Mouse (Mus musculus): ENCODE measurements around the gene Tap2. TPM values are rescaled to one million over a fixed set of nuclear protein-coding genes. Genes with fewer than 3 reads are reported as not detected.
A peak's percentile ranks its signal among the peaks of the same experiment; 100 is the strongest.
"Not testable (repeated sequence)": the region's sequence is repeated elsewhere in the genome, so short reads cannot be mapped to it uniquely, and the experiment has no call there.

The Tap2 gene
- polyA plus RNA-seq, 1 experiment from 2014 or later = 1.6 TPM

DNA sequence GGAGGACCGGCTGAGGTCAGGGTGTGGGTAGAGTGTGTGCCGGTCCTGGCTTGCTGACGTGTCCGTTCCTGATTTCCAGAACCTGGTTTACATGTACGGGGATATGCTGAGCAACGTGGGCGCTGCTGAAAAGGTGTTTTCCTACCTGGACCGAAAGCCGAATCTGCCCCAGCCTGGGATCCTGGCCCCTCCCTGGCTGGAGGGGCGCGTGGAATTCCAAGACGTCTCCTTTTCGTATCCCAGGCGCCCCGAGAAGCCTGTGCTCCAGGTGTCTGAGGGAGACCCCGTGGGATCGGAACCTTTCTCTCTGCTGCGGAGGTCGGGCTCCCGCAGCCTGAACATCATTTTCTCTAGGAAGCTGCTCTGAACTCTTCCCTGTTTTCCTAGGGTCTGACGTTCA lies 10.6 kb downstream of the Tap2 start:
- no peak overlapping the region for H3K4me3 ChIP-seq (replicated peaks; ENCODE audit: low read depth, low read length)
- H3K9ac ChIP-seq (replicated peaks; ENCODE audit: low read length) = no peak overlapping the region
- peaks cover 14% of the 10 kb centered on the region; the same call in 1 of the 2 replicates for H3K27me3 ChIP-seq (ENCODE audit: control insufficient read depth, insufficient read depth, low read length)
- ATAC-seq (ENCODE audit: low FRiP score, low TSS enrichment) = no peak
- H3K27ac ChIP-seq (replicated peaks; ENCODE audit: low read depth, low read length) = no peak overlapping the region
- H3K9me3 ChIP-seq (ENCODE audit: control insufficient read depth, low read length) = no peaks in the 10 kb centered on the region
- no peaks in the 10 kb centered on the region for H3K36me3 ChIP-seq (ENCODE audit: control insufficient read depth, insufficient read depth, low read length)
- 47% methylated on average over 21 of the region's 21 CpGs for WGBS
- DNase-seq = no peak
- H3K4me2 ChIP-seq (ENCODE audit: low read length) = peak overlapping the region; percentile 17; the same call in 1 of the 2 replicates
- H3K4me1 ChIP-seq (ENCODE audit: control insufficient read depth, insufficient read depth, low read length) = no peaks in the 10 kb centered on the region

DNA sequence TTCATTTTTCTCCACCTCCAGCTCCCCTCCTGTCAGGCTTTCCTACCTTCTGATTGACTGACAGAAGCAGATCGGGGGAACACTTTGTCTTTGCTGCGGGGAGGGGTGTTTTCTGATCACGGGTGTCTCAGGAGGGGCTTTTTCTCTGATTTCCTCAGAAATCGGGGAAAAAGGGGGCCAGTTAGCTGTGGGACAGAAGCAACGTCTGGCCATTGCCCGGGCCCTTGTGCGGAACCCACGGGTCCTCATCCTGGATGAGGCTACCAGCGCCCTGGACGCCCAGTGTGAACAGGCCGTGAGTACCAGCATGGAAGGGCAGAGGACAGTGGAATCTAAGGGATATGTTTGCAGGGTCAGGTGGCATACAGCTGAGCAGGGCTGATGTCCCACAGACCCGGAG lies 11.8 kb downstream of the Tap2 start:
- no peak overlapping the region for H3K4me2 ChIP-seq (ENCODE audit: low read length)
- H3K27me3 ChIP-seq (ENCODE audit: control insufficient read depth, insufficient read depth, low read length) = peaks cover 14% of the 10 kb centered on the region; the same call in 1 of the 2 replicates
- H3K36me3 ChIP-seq (ENCODE audit: control insufficient read depth, insufficient read depth, low read length) = no peaks in the 10 kb centered on the region
- 87% methylated on average over 12 of the region's 12 CpGs for WGBS
- no peak overlapping the region for H3K27ac ChIP-seq (replicated peaks; ENCODE audit: low read depth, low read length)
- H3K9ac ChIP-seq (replicated peaks; ENCODE audit: low read length) = no peak overlapping the region
- DNase-seq = no peak
- ATAC-seq (ENCODE audit: low FRiP score, low TSS enrichment) = no peak
- no peaks in the 10 kb centered on the region for H3K4me1 ChIP-seq (ENCODE audit: control insufficient read depth, insufficient read depth, low read length)
- no peaks in the 10 kb centered on the region for H3K9me3 ChIP-seq (ENCODE audit: control insufficient read depth, low read length)
- no peak overlapping the region for H3K4me3 ChIP-seq (replicated peaks; ENCODE audit: low read depth, low read length)

DNA sequence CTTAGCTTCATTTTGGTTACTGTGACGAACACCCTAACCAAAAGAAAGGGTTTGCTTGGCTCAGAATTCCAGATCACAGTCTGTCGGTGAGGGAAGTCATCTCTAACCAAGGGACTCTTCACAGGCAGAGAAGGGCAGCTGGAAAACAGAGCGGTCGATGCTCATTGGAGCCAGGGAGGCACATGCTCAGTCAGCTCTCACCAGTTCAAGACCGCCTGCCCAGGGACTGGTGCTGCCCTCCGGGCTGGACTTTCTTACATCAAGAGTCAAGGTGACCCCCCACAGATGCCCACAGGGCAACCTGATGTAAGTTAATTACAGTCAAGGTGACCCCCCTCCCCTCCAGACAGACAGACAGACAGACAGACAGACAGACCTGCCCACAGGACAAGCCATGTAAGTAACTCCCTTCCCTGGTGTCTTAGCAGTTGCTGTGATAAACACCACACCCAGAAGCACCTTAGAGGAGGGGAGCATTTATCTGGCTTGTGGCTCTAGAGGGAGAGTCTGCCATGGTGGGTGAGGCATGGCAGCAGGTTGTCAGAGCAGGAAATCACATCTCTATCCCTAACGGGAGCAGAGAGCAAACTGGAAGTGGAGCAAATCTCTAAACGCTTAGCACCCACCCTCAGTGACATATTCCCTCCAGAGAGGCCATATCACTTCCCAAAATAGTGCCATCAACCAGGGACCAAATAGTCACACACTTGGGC lies 14.0 kb downstream of the Tap2 start:
- 83% methylated on average over 8 of the region's 8 CpGs for WGBS
- no peaks in the 10 kb centered on the region for H3K36me3 ChIP-seq (ENCODE audit: control insufficient read depth, insufficient read depth, low read length)
- no peak overlapping the region for H3K9ac ChIP-seq (replicated peaks; ENCODE audit: low read length)
- no peak overlapping the region for H3K4me2 ChIP-seq (ENCODE audit: low read length)
- ATAC-seq (ENCODE audit: low FRiP score, low TSS enrichment) (no peak), DNase-seq (no peak)
- H3K4me3 ChIP-seq (replicated peaks; ENCODE audit: low read depth, low read length) = no peak overlapping the region
- no peaks in the 10 kb centered on the region for H3K4me1 ChIP-seq (ENCODE audit: control insufficient read depth, insufficient read depth, low read length)
- peaks cover 9% of the 10 kb centered on the region; the same call in 1 of the 2 replicates for H3K27me3 ChIP-seq (ENCODE audit: control insufficient read depth, insufficient read depth, low read length)
- no peaks in the 10 kb centered on the region for H3K9me3 ChIP-seq (ENCODE audit: control insufficient read depth, low read length)
- no peak overlapping the region for H3K27ac ChIP-seq (replicated peaks; ENCODE audit: low read depth, low read length)

DNA sequence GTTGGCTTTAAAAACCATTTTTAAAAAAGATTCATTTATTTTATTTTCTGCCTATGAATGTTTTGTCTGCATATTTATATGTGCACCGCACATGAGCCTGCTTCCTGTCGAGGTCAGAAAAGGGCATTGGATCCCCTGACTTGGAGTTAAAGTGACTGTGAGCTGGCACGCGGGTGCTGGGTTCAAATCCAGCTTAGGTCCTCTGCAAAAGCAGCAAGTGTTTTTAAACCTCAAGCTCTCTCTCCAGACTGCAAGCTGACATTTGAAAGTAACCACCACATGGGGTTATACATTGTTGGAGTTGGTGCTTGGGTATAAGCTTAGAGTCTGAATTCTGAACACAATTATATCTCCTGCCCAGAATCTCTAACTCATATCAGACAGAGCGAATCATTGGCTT lies 14.7 kb downstream of the Tap2 start:
- ATAC-seq (ENCODE audit: low FRiP score, low TSS enrichment) (no peak), DNase-seq (no peak)
- Histone ChIP-seq H3K36me3 (ENCODE audit: control insufficient read depth, insufficient read depth, low read length) (no peaks in the 10 kb centered on the region), H3K4me3 (replicated peaks; ENCODE audit: low read depth, low read length) (no peak overlapping the region), H3K27ac (replicated peaks; ENCODE audit: low read depth, low read length) (no peak overlapping the region), H3K9ac (replicated peaks; ENCODE audit: low read length) (no peak overlapping the region), H3K4me1 (ENCODE audit: control insufficient read depth, insufficient read depth, low read length) (no peaks in the 10 kb centered on the region), H3K27me3 (ENCODE audit: control insufficient read depth, insufficient read depth, low read length) (peaks cover 6% of the 10 kb centered on the region; the same call in 1 of the 2 replicates), H3K4me2 (ENCODE audit: low read length) (no peak overlapping the region), H3K9me3 (ENCODE audit: control insufficient read depth, low read length) (no peaks in the 10 kb centered on the region)
- WGBS = 90% methylated on average over 5 of the region's 5 CpGs

DNA sequence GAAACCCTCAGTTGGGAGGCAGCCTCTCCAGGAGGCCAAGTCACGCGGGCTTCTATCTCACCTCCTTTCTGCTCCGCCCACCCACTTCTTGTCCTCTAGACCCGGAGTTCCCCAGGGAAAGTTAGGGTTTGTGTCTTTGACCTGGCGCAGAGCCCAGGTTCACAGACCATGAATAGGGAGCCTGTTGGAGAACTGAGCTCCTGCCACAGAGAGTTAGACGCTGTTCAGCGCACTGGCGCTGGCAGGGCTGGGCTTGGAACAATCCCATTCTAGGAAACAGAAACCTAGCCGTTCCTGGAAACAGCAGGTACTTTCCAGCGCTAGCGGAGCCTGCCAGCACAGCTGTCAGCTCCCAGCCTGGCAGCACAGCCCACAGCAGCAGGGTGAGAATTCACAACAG lies 15.3 kb downstream of the Tap2 start:
- H3K27me3 ChIP-seq (ENCODE audit: control insufficient read depth, insufficient read depth, low read length) = no peaks in the 10 kb centered on the region
- H3K4me2 ChIP-seq (ENCODE audit: low read length) = no peak overlapping the region
- no peaks in the 10 kb centered on the region for H3K36me3 ChIP-seq (ENCODE audit: control insufficient read depth, insufficient read depth, low read length)
- ATAC-seq (ENCODE audit: low FRiP score, low TSS enrichment) (no peak), DNase-seq (no peak)
- no peak overlapping the region for H3K9ac ChIP-seq (replicated peaks; ENCODE audit: low read length)
- no peaks in the 10 kb centered on the region for H3K4me1 ChIP-seq (ENCODE audit: control insufficient read depth, insufficient read depth, low read length)
- H3K27ac ChIP-seq (replicated peaks; ENCODE audit: low read depth, low read length) = no peak overlapping the region
- no peaks in the 10 kb centered on the region for H3K9me3 ChIP-seq (ENCODE audit: control insufficient read depth, low read length)
- H3K4me3 ChIP-seq (replicated peaks; ENCODE audit: low read depth, low read length) = no peak overlapping the region
- WGBS = 79% methylated on average over 11 of the region's 11 CpGs

DNA sequence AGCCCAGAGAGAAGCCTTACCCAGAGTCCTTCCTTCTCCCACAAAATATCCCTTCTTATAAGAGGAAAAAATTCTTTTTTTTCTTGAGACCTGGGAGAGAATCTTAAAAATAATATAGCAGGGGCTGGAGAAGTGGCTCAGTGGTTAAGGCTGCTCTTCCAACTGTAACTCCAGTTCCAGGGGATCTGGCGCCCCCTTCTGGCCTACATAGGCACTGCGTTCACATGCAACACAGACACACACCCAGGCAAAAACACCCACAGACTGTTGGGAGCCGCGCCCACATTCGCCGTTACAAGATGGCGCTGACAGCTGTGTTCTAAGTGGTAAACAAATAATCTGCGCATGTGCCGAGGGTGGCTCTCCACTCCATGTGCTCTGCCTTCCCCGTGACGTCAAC lies 15.8 kb downstream of the Tap2 start:
- not testable (repeated sequence) for H3K27ac ChIP-seq (replicated peaks; ENCODE audit: low read depth, low read length); H3K9ac ChIP-seq (replicated peaks; ENCODE audit: low read length); H3K9me3 ChIP-seq (ENCODE audit: control insufficient read depth, low read length); ATAC-seq (ENCODE audit: low FRiP score, low TSS enrichment); H3K36me3 ChIP-seq (ENCODE audit: control insufficient read depth, insufficient read depth, low read length); H3K4me2 ChIP-seq (ENCODE audit: low read length); H3K27me3 ChIP-seq (ENCODE audit: control insufficient read depth, insufficient read depth, low read length); DNase-seq; H3K4me1 ChIP-seq (ENCODE audit: control insufficient read depth, insufficient read depth, low read length); H3K4me3 ChIP-seq (replicated peaks; ENCODE audit: low read depth, low read length)
- WGBS = 89% methylated on average over 7 of the region's 11 CpGs

DNA sequence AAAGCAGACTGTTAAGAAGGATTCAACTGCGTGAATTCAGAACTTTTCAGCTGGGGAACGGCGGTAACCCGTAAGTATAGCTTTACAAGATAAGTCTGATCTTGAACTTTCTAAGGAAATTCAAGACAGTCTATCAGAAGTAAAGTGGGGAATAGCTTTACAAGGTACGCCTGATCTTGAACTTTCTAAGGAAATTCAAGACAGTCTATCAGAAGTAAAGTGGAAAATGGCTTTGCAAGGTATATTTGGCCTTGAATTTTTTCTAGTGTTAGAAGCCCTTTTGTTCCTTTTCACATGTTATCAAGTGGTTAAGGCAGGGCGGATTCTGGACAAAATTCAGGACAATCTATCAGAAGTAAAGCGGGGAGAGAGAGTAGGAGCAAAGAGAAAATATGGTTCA lies 16.5 kb downstream of the Tap2 start:
- not testable (repeated sequence) for H3K27me3 ChIP-seq (ENCODE audit: control insufficient read depth, insufficient read depth, low read length); H3K4me3 ChIP-seq (replicated peaks; ENCODE audit: low read depth, low read length); H3K27ac ChIP-seq (replicated peaks; ENCODE audit: low read depth, low read length); DNase-seq; H3K4me1 ChIP-seq (ENCODE audit: control insufficient read depth, insufficient read depth, low read length); ATAC-seq (ENCODE audit: low FRiP score, low TSS enrichment); H3K9me3 ChIP-seq (ENCODE audit: control insufficient read depth, low read length); H3K4me2 ChIP-seq (ENCODE audit: low read length); H3K9ac ChIP-seq (replicated peaks; ENCODE audit: low read length); H3K36me3 ChIP-seq (ENCODE audit: control insufficient read depth, insufficient read depth, low read length)
- WGBS = 90% methylated on average over 3 of the region's 7 CpGs

DNA sequence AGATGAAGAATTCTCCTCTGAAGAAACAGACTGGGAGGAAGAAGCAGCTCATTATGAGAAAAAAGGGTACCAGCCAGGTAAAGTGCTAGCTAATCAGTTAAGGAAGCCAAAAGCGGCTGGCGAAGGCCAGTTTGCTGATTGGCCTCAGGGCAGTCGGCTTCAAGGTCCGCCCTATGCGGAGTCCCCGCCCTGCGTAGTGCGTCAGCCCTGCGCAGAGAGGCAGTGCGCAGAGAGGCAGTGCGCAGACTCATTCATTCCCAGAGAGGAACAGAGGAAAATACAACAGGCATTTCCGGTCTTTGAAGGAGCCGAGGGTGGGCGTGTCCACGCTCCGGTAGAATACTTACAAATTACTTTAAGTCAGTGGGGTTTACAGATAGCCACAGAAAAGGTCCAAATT lies 17.1 kb downstream of the Tap2 start:
- H3K36me3 ChIP-seq (ENCODE audit: control insufficient read depth, insufficient read depth, low read length); DNase-seq; H3K9ac ChIP-seq (replicated peaks; ENCODE audit: low read length); H3K4me1 ChIP-seq (ENCODE audit: control insufficient read depth, insufficient read depth, low read length); H3K27me3 ChIP-seq (ENCODE audit: control insufficient read depth, insufficient read depth, low read length); H3K4me2 ChIP-seq (ENCODE audit: low read length); ATAC-seq (ENCODE audit: low FRiP score, low TSS enrichment); H3K4me3 ChIP-seq (replicated peaks; ENCODE audit: low read depth, low read length); H3K27ac ChIP-seq (replicated peaks; ENCODE audit: low read depth, low read length); H3K9me3 ChIP-seq (ENCODE audit: control insufficient read depth, low read length): not testable (repeated sequence)
- 93% methylated on average over 5 of the region's 16 CpGs for WGBS

DNA sequence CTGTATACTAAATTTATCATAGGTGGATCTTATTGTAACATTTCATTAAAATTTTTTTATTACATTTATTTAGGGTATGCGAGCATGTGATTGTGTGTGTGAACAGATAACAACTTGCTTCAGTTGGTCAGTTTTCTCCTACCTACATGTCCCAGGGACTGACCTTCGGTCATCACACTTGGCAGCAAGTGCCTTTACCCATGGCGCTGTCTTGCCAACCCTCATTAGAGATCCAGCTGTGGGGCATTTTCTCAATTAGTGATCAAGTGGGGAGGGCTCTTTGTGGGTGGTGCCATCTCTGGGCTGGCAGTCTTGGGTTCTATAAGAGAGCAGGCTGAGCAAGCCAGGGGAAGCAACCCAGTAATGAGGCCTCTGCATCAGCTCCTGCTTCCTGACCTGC lies 21.5 kb downstream of the Tap2 start:
- 0 out of 2 replicates have a peak, but pooled peaks cover 4% of the 10 kb centered on the region for H3K9me3 ChIP-seq (ENCODE audit: control insufficient read depth, low read length)
- no peaks in the 10 kb centered on the region for H3K36me3 ChIP-seq (ENCODE audit: control insufficient read depth, insufficient read depth, low read length)
- DNase-seq (no peak), ATAC-seq (ENCODE audit: low FRiP score, low TSS enrichment) (no peak)
- H3K4me2 ChIP-seq (ENCODE audit: low read length) = no peak overlapping the region
- no peaks in the 10 kb centered on the region for H3K4me1 ChIP-seq (ENCODE audit: control insufficient read depth, insufficient read depth, low read length)
- no peak overlapping the region for H3K27ac ChIP-seq (replicated peaks; ENCODE audit: low read depth, low read length)
- no peaks in the 10 kb centered on the region for H3K27me3 ChIP-seq (ENCODE audit: control insufficient read depth, insufficient read depth, low read length)
- H3K4me3 ChIP-seq (replicated peaks; ENCODE audit: low read depth, low read length) = no peak overlapping the region
- 92% methylated on average over 3 of the region's 3 CpGs for WGBS
- H3K9ac ChIP-seq (replicated peaks; ENCODE audit: low read length) = no peak overlapping the region
